Mouse (Mus musculus) limb, embryonic 14.5 days (tissue): ENCODE measurements around the gene C2cd3. TPM values are rescaled to one million over a fixed set of nuclear protein-coding genes. Genes with fewer than 3 reads are reported as not detected.

Experiments
- ATAC-seq: fragments of 200-750 bp; cut with Nextera tagmentation; 2 replicates; pipeline ENCODE4 v1.8.0; 2017; ENCODE audit warnings: low read depth, moderate number of reproducible peaks, moderate TSS enrichment; ENCODE audit not compliant: low FRiP score
- DNase-seq: peaks from one replicate; pipeline ENCODE4 v3.0.0-alpha.2; 2015; ENCODE audit warnings: low spot score
- H3K27ac ChIP-seq: fragments of 300-500 bp; sonication (generic); replicated peaks from 2 replicates; pipeline ENCODE4 v1.5.1; 2014; ENCODE audit warnings: low read depth, mild to moderate bottlenecking, low read length, moderate library complexity, mixed read lengths
- H3K27me3 ChIP-seq: fragments of 300-500 bp; sonication (generic); 2 replicates; pipeline ENCODE4 v1.6.1; 2014; ENCODE audit warnings: low read length, mixed read lengths; ENCODE audit not compliant: control insufficient read depth, insufficient read depth
- H3K36me3 ChIP-seq: fragments of 300-500 bp; sonication (generic); 2 replicates; pipeline ENCODE4 v1.6.1; 2014; ENCODE audit warnings: mild to moderate bottlenecking, low read length, moderate library complexity, mixed read lengths; ENCODE audit not compliant: control insufficient read depth, insufficient read depth
- H3K4me1 ChIP-seq: fragments of 300-500 bp; sonication (generic); 2 replicates; pipeline ENCODE4 v1.6.1; 2014; ENCODE audit warnings: antibody characterized with exemption, low read length, mixed read lengths; ENCODE audit not compliant: control insufficient read depth, insufficient read depth
- H3K4me2 ChIP-seq: fragments of 300-500 bp; sonication (generic); replicated peaks from 2 replicates; pipeline ENCODE4 v1.6.1; 2014; ENCODE audit warnings: low read depth, mild to moderate bottlenecking, low read length, moderate library complexity; ENCODE audit not compliant: severe bottlenecking
- H3K4me3 ChIP-seq: fragments of 300-500 bp; sonication (generic); replicated peaks from 2 replicates; pipeline ENCODE4 v1.5.1; 2014; ENCODE audit warnings: low read length
- H3K9ac ChIP-seq: fragments of 300-500 bp; sonication (generic); 2 replicates; pipeline ENCODE4 v1.6.1; 2014; ENCODE audit warnings: mild to moderate bottlenecking, low read depth, low read length, moderate library complexity; ENCODE audit not compliant: severe bottlenecking
- H3K9me3 ChIP-seq: fragments of 300-500 bp; sonication (generic); 2 replicates; pipeline ENCODE4 v1.6.1; 2016; ENCODE audit warnings: low read length; ENCODE audit not compliant: control insufficient read depth
- POLR2A ChIP-seq: fragments of 200-500 bp; IDR thresholded peaks from 2 replicates; pipeline ENCODE4 v1.8.0; 2012; ENCODE audit warnings: inconsistent platforms, mild to moderate bottlenecking, moderate library complexity, borderline replicate concordance; ENCODE audit not compliant: insufficient read depth, insufficient read length; ENCODE audit errors: extremely low read depth
- WGBS: fragments of 180-500 bp; shearing (Covaris S2); extraction: QIAGEN DNeasy Blood & Tissue Kit; methylation state at CpG from one replicate; pipeline ENCODE4 v1.1.7; 2014; 5-methylcytosine and 5-hydroxymethylcytosine counted together
- polyA plus RNA-seq, 2 experiments: library from polyadenylated mRNA; depleted of rRNA in 1 of 2; stranded (reverse) in 1 of 2; unstranded in 1 of 2; fragments of >200 nt; fragmentation: Nextera tagmentation in 1 of 2; extraction: Ambion mirVana in 1 of 2; gene quantifications; 2 replicates each; pipeline versions ENCODE4 v1.2.1 to v1.2.3; 2012 to 2014

C2cd3 gene
- polyA plus RNA-seq, 2 experiments: 23.5 to 29.3 TPM

DNA sequence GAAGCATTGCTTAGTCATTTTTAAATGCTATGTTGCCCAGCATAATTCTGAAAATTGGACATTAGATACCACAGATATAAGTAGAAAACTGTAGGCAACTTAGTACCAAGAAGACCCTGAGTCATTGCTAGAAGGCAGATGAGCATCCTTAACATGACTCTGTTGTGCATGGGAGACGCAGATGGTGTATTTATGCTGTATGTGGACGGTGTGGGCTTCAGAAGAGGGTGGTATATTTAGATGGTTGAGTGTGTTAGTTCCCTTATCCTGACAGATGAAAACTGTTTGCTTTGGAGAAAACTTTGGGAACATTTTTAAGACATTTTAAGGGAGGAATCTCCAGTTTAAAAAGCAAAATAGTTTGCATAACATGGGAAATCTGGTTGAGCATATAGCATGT is 16.1 kb downstream of the C2cd3 start:
- no peak for TF ChIP-seq POLR2A
- Histone ChIP-seq H3K9me3 (no peaks in the 10 kb centered on the region), H3K27me3 (no peaks in the 10 kb centered on the region), H3K4me3 (no peak overlapping the region), H3K27ac (no peak overlapping the region), H3K4me1 (no peaks in the 10 kb centered on the region), H3K4me2 (no peak overlapping the region), H3K9ac (no peak overlapping the region), H3K36me3 (peaks cover 49% of the 10 kb centered on the region)
- DNase-seq (no peak), ATAC-seq (no peak)
- 94% methylated on average over 2 of the region's 2 CpGs for WGBS

DNA sequence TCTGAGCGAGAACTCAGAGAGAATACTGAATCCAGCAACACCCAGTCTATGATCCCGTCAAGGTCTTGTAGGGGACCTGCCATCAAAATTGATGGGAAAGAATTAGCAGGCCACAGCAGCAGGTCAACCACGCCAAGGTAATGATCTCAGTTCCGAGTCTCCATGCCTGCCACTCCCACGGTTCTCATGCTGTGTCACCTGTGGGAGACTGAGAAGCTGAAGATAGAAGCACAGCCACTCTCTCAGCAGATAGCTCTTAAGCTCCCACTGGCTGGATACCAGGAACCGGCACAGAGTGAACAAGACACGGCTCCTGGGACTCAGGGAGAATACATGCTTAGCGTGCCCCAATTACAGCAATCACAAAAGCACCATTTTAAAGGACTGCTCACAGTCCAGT is 18.1 kb downstream of the C2cd3 start:
- peaks cover 63% of the 10 kb centered on the region for H3K36me3 ChIP-seq
- no peaks in the 10 kb centered on the region for H3K27me3 ChIP-seq
- no peaks in the 10 kb centered on the region for H3K4me1 ChIP-seq
- no peak overlapping the region for H3K4me3 ChIP-seq
- 84% methylated on average over 8 of the region's 8 CpGs for WGBS
- H3K4me2 ChIP-seq: no peak overlapping the region
- TF ChIP-seq POLR2A: no peak
- no peak for ATAC-seq
- no peaks in the 10 kb centered on the region for H3K9me3 ChIP-seq
- no peak overlapping the region for H3K9ac ChIP-seq
- H3K27ac ChIP-seq: no peak overlapping the region
- no peak for DNase-seq

GRCm38 (mm10) chr7:100392265-100392664 is 20.2 kb downstream of the C2cd3 start:
- 84% methylated on average over 2 of the region's 2 CpGs for WGBS
- Histone ChIP-seq H3K4me2 (no peak overlapping the region), H3K36me3 (peaks cover 83% of the 10 kb centered on the region), H3K27ac (no peak overlapping the region), H3K27me3 (no peaks in the 10 kb centered on the region), H3K9me3 (no peaks in the 10 kb centered on the region), H3K9ac (no peak overlapping the region), H3K4me1 (no peaks in the 10 kb centered on the region), H3K4me3 (no peak overlapping the region)
- ATAC-seq (no peak), DNase-seq (no peak)
- TF ChIP-seq POLR2A: no peak

- DNase-seq: peak; percentile 6
- ATAC-seq: no peak
- no peak for TF ChIP-seq POLR2A
- no peaks in the 10 kb centered on the region for H3K27me3 ChIP-seq
- no peak overlapping the region for H3K9ac ChIP-seq
- no peak overlapping the region for H3K4me3 ChIP-seq
- H3K4me2 ChIP-seq: no peak overlapping the region
- WGBS: 66% methylated on average over 8 of the region's 8 CpGs
- no peaks in the 10 kb centered on the region for H3K9me3 ChIP-seq
- peaks cover 80% of the 10 kb centered on the region for H3K36me3 ChIP-seq
- no peak overlapping the region for H3K27ac ChIP-seq
- H3K4me1 ChIP-seq: no peaks in the 10 kb centered on the region
Observed at GRCm38 (mm10) chr7:100399231-100399913, 27.3 kb downstream of the C2cd3 start.

- WGBS: 19% methylated on average over 4 of the region's 4 CpGs
- H3K36me3 ChIP-seq: peaks cover 75% of the 10 kb centered on the region
- H3K27me3 ChIP-seq: no peaks in the 10 kb centered on the region
- H3K9ac ChIP-seq: no peak overlapping the region
- H3K9me3 ChIP-seq: no peaks in the 10 kb centered on the region
- H3K4me2 ChIP-seq: no peak overlapping the region
- no peak overlapping the region for H3K4me3 ChIP-seq
- H3K4me1 ChIP-seq: no peaks in the 10 kb centered on the region
- H3K27ac ChIP-seq: no peak overlapping the region
- no peak for TF ChIP-seq POLR2A
- DNase-seq: no peak
- ATAC-seq: no peak
Observed at GRCm38 (mm10) chr7:100400899-100401539, 29.0 kb downstream of the C2cd3 start.
